Mouse (Mus musculus) thymus, adult 2 months (tissue): ENCODE measurements around the gene Zbtb9.

Source experiments
- CTCF ChIP-seq: fragments of 200-500 bp; IDR thresholded peaks from 2 replicates; pipeline ENCODE4 v1.5.1; 2012; ENCODE audit warnings: mild to moderate bottlenecking, control low read depth, low read length, moderate library complexity, borderline replicate concordance; ENCODE audit not compliant: control insufficient read depth, poor library complexity, insufficient read depth; ENCODE audit errors: extremely low read depth
- POLR2A ChIP-seq: fragments of 200-500 bp; IDR thresholded peaks from 2 replicates; pipeline ENCODE4 v1.6.1; 2012; ENCODE audit warnings: mild to moderate bottlenecking, low read length, control low read depth, moderate library complexity; ENCODE audit not compliant: control insufficient read depth, poor library complexity, insufficient read depth; ENCODE audit errors: extremely low read depth

GRCm38 (mm10) chr17:27021736-27022135, 48.8 kb downstream of the Zbtb9 start:
- no peak for TF ChIP-seq CTCF
- no peak for TF ChIP-seq POLR2A
